Mouse (Mus musculus): ENCODE results near the gene Pcyt1a.
A peak's percentile ranks its signal among the peaks of the same experiment; 100 is the strongest.
"Not testable (repeated sequence)": the region's sequence is repeated elsewhere in the genome, so short reads cannot be mapped to it uniquely, and the experiment has no call there.

Pcyt1a gene

DNA sequence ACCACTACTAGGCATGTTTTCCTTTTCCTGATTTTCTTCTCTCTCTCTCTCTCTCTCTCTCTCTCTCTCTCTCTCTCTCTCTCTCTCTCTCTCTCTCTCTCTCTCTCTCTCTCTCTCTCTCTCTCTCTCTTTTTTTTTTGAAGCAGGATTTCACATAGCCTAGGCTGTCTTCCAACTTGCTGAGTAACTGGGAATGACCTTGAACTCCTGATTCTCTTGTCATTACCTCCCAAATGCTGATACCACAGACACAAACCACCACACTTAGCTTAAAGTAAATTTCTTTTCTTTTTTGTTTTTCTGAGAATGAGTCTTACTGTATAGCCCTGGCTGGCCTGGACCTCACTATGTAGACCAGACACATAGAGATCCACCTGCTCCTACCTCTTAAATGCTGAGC, 4.0 kb downstream of the Pcyt1a start:
- DNase-seq = no peak

DNA sequence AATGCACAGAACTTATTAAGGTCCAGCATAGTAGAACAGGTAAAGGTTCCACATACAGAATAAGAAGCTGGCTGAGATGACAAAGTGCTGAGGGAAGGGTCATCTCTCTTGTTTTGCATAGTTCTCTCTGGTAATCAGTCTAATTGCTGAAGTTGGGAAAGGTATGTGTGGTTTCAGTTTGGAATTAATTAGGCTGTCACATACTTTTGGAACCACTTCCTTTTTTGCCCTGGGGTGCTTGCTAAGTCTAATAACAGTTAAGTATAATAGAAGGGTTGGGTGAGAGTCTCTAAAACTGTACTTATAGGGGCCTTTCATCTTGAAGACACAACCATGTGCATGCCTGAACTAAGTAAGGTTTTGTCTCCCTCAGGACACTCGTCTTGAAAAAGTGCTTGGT, 5.9 kb downstream of the Pcyt1a start:
- no peak for DNase-seq

DNA sequence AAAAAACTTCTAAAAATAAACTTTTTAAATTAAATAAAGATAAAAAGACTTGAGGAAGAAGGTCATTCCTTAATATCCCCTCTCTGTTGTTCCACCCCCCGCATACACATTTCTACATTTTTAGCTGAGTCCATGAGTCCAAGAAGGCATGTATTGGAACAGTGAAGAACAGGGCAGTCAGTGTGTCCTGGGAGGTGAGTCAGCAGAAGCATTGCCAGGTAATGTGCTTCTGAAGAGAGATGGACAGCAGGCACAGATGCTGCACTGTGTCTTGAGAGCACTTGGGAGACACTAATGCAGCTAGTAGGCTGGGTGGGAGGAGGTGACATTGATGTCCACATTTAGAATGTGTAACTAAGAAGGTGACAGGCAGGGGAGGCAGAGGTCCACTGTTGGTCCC, 6.5 kb downstream of the Pcyt1a start:
- no peak for DNase-seq

DNA sequence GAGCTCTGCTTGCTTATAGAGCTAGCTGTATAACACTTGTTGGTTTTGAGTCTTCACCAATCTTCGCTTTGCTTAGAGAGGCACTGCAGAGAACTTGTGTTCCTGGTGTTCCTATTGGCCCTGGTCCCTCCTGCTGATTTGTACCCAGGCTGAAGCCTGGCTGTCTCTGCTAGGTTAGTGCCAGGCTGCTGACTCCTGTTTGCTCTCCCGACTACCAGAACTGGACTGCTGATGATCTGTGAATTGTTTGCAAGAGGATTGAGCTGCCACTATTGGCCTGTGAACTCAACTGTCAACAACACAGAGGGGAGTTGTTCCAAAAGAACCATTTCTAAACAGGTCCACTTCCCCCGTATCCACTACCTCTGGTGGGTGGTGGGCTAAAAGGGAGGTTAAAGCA, 10.7 kb downstream of the Pcyt1a start:
- DNase-seq = no peak

- DNase-seq = not testable (repeated sequence)
Measured at GRCm38 (mm10) chr16:32444615-32445014, 13.9 kb downstream of the Pcyt1a start.

DNA sequence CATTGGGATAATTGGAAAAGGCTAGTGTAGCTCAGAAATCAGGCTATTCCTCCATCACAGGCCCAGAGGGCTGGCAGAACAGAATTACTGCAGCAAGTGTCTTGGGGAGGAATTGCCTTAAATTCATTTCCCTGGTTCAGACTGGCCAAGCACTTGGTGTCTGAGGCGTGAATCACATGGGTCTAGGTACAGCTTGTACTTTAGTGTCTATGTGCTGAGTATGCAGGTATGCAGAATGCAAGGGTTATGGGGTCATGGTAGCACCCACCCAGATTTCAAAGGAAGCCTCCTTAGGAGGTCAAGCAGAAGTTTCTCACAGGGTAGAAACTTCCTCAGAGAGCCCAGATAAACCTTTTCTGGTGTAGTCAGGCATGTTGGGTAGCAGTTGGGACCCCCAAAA, 14.8 kb downstream of the Pcyt1a start:
- DNase-seq = no peak

DNA sequence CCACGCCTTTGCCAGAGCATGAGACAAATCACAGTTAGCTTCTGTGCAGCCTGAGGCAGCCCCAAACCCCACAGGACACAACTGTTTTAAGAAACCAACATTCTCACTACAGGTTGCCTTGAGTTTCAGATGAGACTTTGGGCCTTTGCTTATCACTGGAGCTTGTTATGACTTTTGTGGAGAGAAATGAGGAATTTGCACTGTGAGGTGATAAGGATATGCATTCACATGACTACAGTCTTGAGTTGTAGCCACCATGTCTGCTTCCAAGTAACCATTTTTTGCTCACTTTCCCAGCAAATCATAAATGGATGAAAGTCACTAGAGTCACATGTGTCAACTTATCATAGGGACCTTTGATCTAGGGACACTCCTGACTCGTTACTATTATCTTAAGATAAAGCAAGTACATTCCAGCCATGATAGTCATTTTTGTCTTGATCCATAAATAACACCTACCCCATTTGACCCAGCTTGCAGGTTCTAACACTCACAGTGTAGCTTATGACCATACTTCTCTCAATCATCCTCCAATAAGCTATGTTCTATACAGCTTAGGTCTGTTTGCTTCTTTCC, 15.9 kb downstream of the Pcyt1a start:
- DNase-seq = no peak

DNA sequence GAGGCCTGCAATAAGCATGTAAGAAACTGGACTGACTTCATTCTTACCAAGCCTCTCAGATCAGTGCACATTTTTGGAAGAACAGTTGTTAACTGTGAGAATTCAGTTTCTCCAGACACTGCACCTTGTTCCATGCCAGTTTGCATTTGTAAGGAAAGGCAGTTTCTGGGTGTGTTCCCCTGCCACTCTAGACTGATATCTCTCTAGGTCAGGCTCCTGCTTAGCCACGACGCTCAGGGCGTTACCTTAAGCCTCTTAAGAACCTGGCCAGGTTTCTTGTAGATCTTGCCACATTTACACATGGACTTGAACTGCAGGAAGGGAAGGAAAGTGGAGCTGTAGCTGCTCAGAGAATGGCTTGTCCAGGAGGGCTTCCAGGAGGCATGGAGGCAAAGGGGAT, 18.9 kb downstream of the Pcyt1a start:
- no peak for DNase-seq

DNA sequence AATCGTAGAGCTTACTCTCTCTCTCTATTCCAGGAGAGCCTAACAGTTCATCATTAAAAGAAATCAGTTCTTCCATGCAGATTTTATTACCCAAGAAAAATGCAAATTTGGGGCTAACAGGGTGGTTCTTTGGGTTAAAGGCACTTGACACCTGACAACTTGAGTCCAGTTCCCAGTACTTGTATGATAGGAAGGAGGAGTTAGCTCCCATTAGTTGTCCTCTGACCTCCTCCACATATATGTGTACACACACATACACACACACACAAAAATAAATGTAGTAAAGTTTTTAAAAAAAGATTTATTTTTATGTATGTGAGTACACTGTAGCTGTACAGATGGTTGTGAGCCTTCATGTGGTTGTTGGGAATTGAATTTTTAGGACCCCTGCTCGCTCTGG, 19.4 kb downstream of the Pcyt1a start:
- no peak for DNase-seq

DNA sequence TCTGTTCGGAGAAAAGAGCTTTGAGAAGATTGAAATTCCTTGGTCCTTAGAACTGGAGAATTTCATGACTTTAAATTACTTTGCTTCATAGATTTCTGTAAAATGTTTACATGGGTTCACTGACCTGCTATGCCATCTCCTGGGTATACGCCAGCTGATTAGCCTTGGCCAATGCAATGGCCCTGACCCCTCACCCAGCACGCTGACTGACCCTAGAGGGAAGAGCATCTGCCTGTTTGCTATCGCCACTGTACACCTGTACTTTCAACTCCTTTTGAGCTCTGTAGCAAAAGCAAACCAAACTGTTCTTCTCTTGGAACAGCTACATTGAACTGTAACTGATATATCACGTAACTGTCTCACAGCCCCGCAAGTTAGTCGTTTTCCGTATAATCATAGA, 22.4 kb downstream of the Pcyt1a start:
- DNase-seq = no peak

GRCm38 (mm10) chr16:32454646-32455045, 23.9 kb downstream of the Pcyt1a start:
- DNase-seq = no peak

- no peak for DNase-seq
Measured at GRCm38 (mm10) chr16:32456086-32456485, 25.4 kb downstream of the Pcyt1a start.

DNA sequence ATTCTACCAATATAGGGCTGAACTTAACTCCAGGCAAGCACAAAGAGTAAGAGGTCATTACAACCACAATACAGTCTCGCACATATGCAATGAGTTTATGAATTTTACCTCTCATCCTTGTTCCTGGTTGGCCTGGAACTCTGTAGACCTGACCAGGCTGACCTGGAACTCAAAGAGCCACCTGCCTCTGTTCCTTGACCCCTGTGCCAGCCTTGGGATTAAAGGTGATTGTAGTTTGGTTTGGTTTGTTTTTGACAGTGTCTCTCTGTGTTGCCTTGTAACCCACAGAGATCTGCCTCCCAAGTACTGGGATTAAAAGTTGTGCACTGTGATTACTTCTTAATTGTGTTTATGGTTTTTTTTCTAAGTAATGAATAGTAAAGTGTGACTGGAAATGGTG, 26.0 kb downstream of the Pcyt1a start:
- no peak for DNase-seq

DNA sequence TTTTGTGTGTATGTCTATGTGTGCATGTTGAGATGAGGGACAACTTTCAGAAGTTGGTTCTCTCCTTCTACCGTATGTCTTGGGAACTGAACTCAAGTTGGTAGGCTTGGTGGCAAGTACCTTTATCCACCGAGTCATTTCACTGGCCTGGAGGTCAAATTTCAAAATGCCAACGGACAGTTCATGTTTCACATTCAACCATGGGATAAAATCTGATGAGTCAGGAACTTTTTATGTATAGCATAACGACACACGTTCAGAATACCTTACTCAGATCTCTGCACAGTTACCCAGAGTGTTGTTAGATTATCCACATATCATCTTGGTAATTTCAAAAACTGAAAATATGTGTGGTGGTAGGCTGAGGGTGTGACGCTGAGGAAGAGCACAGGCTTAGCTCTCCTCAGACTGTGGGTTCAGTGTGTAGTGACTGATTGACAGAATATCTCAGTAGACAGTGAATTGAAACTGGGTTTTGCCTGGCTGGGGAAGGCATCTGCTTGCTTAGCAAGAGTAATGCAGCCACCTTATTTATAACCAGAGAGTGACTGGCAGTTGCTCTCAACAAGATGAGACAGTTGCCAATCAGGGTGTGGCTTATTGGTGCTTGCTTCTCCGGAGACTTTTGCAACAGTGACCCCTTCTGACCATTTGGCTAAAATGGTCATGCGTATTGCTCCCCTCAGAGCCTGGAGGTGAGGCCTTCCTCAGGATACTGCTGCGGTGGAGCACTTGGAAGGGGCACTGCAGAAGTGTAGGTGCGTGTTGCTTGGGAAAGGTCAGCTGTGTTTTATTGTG, 27.1 kb downstream of the Pcyt1a start:
- peak; percentile 5 for DNase-seq

- no peak for DNase-seq
Measured at GRCm38 (mm10) chr16:32460518-32460917, 29.8 kb downstream of the Pcyt1a start.

- DNase-seq = no peak
Measured at GRCm38 (mm10) chr16:32461713-32462112, 31.0 kb downstream of the Pcyt1a start.

DNA sequence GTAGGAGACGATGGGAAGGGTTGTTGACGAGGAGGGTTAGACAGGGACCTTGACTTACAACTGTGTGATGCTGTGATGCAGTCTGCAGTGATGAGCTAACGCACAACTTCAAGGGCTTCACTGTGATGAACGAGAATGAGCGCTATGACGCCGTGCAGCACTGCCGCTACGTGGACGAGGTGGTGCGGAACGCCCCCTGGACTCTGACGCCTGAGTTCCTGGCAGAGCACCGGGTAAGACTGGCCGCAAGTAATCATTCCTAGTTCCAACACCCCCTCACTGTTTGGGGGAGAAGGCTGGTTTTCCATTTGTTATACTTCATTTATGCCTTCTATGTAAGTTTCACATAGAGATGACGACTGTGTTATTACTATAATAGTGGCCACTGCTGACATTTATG, 32.2 kb downstream of the Pcyt1a start:
- DNase-seq = no peak

GRCm38 (mm10) chr16:32463426-32463825, 32.7 kb downstream of the Pcyt1a start:
- DNase-seq = no peak

DNA sequence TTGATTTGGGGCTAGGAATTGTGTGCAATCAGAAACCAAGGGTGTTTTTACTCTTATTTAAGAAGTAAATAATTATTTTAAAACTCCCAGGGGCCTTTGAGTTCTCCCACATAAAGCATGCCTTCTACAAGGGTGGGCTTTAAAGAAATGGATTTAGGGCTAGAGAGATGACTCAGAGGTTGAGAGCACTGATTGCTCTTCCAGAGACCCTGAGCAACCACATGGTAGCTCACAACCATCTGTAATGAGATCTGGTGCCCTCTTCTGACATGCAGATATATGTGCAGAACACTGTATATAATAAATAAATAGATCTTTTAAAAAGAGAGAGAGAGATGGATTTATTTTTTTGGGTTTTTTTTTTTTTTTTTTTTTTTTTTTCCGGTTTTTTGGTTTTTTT, 34.2 kb downstream of the Pcyt1a start:
- no peak for DNase-seq

DNA sequence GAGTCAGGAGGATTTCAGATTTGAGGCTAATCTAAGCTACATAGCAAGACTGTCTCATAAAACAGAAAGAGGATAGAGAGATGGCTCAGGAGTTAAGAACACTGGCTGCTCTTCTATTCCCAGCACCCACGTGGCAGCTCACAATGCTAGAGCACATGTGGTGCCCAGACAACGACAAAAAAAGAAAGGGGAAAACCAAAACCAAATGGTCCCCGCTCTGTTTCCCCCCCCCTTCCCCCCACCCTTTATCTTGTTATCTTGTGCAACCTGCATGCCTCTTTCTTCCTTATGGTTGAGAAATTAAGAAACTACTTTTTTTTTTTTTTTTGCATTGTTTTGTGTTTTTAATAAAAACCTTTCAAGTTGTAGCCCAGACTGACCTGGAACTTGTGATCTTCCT, 37.8 kb downstream of the Pcyt1a start:
- no peak for DNase-seq

GRCm38 (mm10) chr16:32469404-32470105, 38.8 kb downstream of the Pcyt1a start:
- DNase-seq = no peak

- no peak for DNase-seq
Measured at GRCm38 (mm10) chr16:32472276-32473015, 41.7 kb downstream of the Pcyt1a start.

DNA sequence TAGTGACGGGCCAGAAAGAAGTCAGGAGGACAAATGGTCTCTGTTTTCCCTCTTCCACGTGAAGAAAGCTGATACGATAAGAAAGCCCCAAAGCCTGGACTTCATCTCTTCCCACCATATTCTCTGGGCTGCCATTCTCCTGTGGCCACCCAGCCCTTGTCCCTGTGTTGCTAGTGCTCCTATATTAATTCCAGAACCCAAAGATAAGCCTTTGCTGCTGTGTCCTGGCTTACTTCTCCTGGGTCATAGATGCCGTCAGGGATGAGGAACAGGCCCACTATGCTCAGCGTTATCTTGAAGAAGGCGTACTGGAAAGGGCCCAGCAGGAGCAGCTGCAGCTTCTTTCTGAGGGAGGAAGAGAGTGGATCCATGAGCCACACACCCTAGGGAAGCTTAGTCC, 46.6 kb downstream of the Pcyt1a start:
- no peak for DNase-seq

DNA sequence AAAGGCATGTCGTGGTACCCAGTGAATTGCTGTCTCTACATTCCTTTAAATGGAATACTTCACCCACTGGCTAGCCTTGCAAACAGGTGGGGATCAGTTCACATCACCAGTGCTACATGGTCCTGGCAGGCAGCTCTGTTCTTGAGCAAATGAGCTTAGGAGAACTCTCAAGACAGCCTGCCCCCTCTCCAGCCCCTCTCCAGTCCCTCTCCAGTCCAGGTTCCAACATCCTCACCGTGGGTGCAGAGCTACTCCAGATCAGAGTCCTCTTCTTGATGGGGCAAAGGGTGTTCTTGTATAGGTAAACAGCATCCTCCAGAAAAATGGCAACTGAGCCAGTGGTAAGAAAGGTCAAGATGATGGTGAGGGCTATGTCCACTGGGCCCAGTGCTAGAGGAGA, 48.7 kb downstream of the Pcyt1a start:
- no peak for DNase-seq
